Mouse (Mus musculus): ENCODE measurements at regions not wholly inside any gene's neighbourhood (a gene's known extent, or its start where the extent isn't known, plus 50 kb on each side); places are given as distances from the start of the nearest gene placed in this dataset.
A peak's percentile ranks its signal among the peaks of the same experiment; 100 is the strongest.

- Histone ChIP-seq H3K9me3 (ENCODE audit: low read length) (no peaks in the 10 kb centered on the region), H3K4me1 (ENCODE audit: insufficient read depth) (no peaks in the 10 kb centered on the region), H3K36me3 (replicated peaks; ENCODE audit: insufficient read depth, low read length) (no peaks in the 10 kb centered on the region), H3K4me3 (ENCODE audit: low read depth, low read length) (no peak overlapping the region), H3K27me3 (ENCODE audit: insufficient read depth, low read length) (no peaks in the 10 kb centered on the region), H3K4me2 (ENCODE audit: low read depth, low read length) (no peak overlapping the region), H3K27ac (ENCODE audit: low read depth) (no peak overlapping the region), H3K9ac (replicated peaks) (no peak overlapping the region)
- TF ChIP-seq EP300 (IDR thresholded peaks at IDR 0.05; ENCODE audit: low read depth) (no peak), CTCF (IDR thresholded peaks at IDR 0.05; ENCODE audit: low read depth) (no peak)
- 55% methylated on average over 5 of the region's 5 CpGs for WGBS (ENCODE audit: insufficient replicate concordance)
- DNase-seq (no peak), ATAC-seq (no peak)
Observed at GRCm38 (mm10) chr10:19104671-19105203, 89.3 kb upstream of the Tnfaip3 start.

- Histone ChIP-seq H3K4me3 (ENCODE audit: low read depth, low read length) (no peak overlapping the region), H3K36me3 (replicated peaks; ENCODE audit: insufficient read depth, low read length) (no peaks in the 10 kb centered on the region), H3K9me3 (ENCODE audit: low read length) (no peaks in the 10 kb centered on the region), H3K27ac (ENCODE audit: low read depth) (no peak overlapping the region), H3K4me2 (ENCODE audit: low read depth, low read length) (no peak overlapping the region), H3K27me3 (ENCODE audit: insufficient read depth, low read length) (no peaks in the 10 kb centered on the region), H3K9ac (replicated peaks) (no peak overlapping the region), H3K4me1 (ENCODE audit: insufficient read depth) (no peaks in the 10 kb centered on the region)
- 53% methylated on average over 10 of the region's 10 CpGs for WGBS (ENCODE audit: insufficient replicate concordance)
- DNase-seq (no peak), ATAC-seq (no peak)
- TF ChIP-seq EP300 (IDR thresholded peaks at IDR 0.05; ENCODE audit: low read depth) = no peak
- TF ChIP-seq CTCF (IDR thresholded peaks at IDR 0.05; ENCODE audit: low read depth) = no peak
Observed at GRCm38 (mm10) chr10:19099369-19100285, 84.2 kb upstream of the Tnfaip3 start.

DNA sequence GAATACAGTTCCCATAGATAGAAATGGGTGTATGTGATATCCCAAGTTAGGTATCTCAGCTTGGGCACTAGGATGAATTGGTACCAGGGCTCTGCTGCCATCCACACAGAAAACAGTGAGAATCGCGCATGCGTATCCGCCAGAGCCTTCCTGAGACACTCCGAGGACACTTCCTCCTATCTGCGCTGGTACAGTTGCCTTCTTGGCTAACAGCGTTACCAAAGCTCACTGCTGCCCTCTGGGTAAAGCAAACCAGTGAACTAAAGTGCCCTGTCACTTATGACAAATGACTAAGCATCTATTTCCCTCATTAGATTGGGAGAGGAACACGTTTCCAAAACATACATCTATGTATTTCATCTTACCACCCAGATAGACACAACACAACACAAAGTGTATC, 78.8 kb upstream of the Tnfaip3 start:
- Histone ChIP-seq H3K36me3 (replicated peaks; ENCODE audit: insufficient read depth, low read length) (no peaks in the 10 kb centered on the region), H3K27ac (ENCODE audit: low read depth) (no peak overlapping the region), H3K27me3 (ENCODE audit: insufficient read depth, low read length) (no peaks in the 10 kb centered on the region), H3K4me3 (ENCODE audit: low read depth, low read length) (no peak overlapping the region), H3K4me2 (ENCODE audit: low read depth, low read length) (no peak overlapping the region), H3K9me3 (ENCODE audit: low read length) (no peaks in the 10 kb centered on the region), H3K9ac (replicated peaks) (no peak overlapping the region), H3K4me1 (ENCODE audit: insufficient read depth) (peaks cover 7% of the 10 kb centered on the region; the same call in 1 of the 2 replicates)
- TF ChIP-seq EP300 (IDR thresholded peaks at IDR 0.05; ENCODE audit: low read depth) = 0 out of 2 replicates have a peak, but pooled peaks have one; percentile 14
- TF ChIP-seq CTCF (IDR thresholded peaks at IDR 0.05; ENCODE audit: low read depth) = peak; percentile 81
- peak; percentile 71 for DNase-seq
- ATAC-seq = peak; percentile 78
- 13% methylated on average over 8 of the region's 8 CpGs for whole genome bisulfite sequencing (ENCODE audit: insufficient replicate concordance)

DNA sequence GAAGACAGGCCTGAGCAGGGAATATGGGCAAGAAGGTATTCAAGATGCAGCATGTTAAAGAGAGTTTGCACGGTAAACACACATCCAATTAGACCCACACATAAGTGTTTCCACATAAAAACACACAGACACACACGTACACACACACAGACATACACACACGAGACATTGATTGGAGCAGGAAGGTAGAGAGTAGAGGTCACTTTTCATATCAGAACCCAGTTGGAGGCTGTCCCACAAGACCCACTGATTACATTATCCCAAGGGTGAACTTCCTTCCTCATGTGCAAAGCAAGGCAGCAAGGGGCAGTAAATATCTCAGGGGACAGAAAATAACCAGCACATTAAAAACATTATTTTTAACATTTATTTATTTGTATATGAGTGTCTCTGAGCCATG, 78.2 kb upstream of the Tnfaip3 start:
- WGBS (ENCODE audit: insufficient replicate concordance) = 62% methylated on average over 3 of the region's 3 CpGs
- peaks cover 7% of the 10 kb centered on the region; the same call in 1 of the 2 replicates for H3K4me1 ChIP-seq (ENCODE audit: insufficient read depth)
- H3K4me3 ChIP-seq (ENCODE audit: low read depth, low read length) = no peak overlapping the region
- DNase-seq (no peak), ATAC-seq (no peak)
- H3K27ac ChIP-seq (ENCODE audit: low read depth) = no peak overlapping the region
- no peaks in the 10 kb centered on the region for H3K9me3 ChIP-seq (ENCODE audit: low read length)
- no peaks in the 10 kb centered on the region for H3K36me3 ChIP-seq (replicated peaks; ENCODE audit: insufficient read depth, low read length)
- TF ChIP-seq EP300 (IDR thresholded peaks at IDR 0.05; ENCODE audit: low read depth) = no peak
- no peak for TF ChIP-seq CTCF (IDR thresholded peaks at IDR 0.05; ENCODE audit: low read depth)
- no peaks in the 10 kb centered on the region for H3K27me3 ChIP-seq (ENCODE audit: insufficient read depth, low read length)
- H3K9ac ChIP-seq (replicated peaks) = no peak overlapping the region
- H3K4me2 ChIP-seq (ENCODE audit: low read depth, low read length) = no peak overlapping the region

GRCm38 (mm10) chr10:19091949-19092348, 76.5 kb upstream of the Tnfaip3 start:
- H3K9ac ChIP-seq (replicated peaks) = no peak overlapping the region

DNA sequence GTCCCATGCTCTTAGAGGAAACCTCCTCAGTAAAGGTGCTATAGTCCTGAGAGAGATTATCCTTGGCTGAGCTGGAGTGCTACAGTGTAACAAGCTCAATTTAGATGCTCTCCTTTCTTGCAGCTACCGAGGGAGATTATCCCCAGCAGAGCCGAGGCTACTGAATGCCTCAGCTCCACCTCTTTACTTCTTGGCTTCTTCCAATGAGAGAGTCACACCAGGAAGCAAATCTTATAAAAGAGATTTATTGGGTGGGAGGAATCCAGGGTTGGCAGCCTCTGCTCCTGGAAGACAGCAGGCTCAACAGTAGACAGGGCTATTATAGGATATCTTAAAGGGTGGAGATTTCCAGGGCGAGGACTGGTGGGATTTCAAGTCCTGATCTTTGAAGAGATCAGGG, 75.7 kb upstream of the Tnfaip3 start:
- no peak overlapping the region for H3K9ac ChIP-seq (replicated peaks)
- ATAC-seq (no peak), DNase-seq (no peak)
- H3K4me3 ChIP-seq (ENCODE audit: low read depth, low read length) = no peak overlapping the region
- no peaks in the 10 kb centered on the region for H3K27me3 ChIP-seq (ENCODE audit: insufficient read depth, low read length)
- no peaks in the 10 kb centered on the region for H3K36me3 ChIP-seq (replicated peaks; ENCODE audit: insufficient read depth, low read length)
- no peak overlapping the region for H3K4me2 ChIP-seq (ENCODE audit: low read depth, low read length)
- no peak for TF ChIP-seq EP300 (IDR thresholded peaks at IDR 0.05; ENCODE audit: low read depth)
- TF ChIP-seq CTCF (IDR thresholded peaks at IDR 0.05; ENCODE audit: low read depth) = no peak
- H3K4me1 ChIP-seq (ENCODE audit: insufficient read depth) = peaks cover 7% of the 10 kb centered on the region; the same call in 1 of the 2 replicates
- H3K27ac ChIP-seq (ENCODE audit: low read depth) = no peak overlapping the region
- 79% methylated on average over 3 of the region's 3 CpGs for WGBS (ENCODE audit: insufficient replicate concordance)
- H3K9me3 ChIP-seq (ENCODE audit: low read length) = no peaks in the 10 kb centered on the region

More at GRCm38 (mm10) chr10:19091949-19092348, 76.5 kb upstream of the Tnfaip3 start:
- Histone ChIP-seq H3K9me3 (ENCODE audit: low read length) (no peaks in the 10 kb centered on the region), H3K36me3 (replicated peaks; ENCODE audit: insufficient read depth, low read length) (no peaks in the 10 kb centered on the region), H3K27ac (ENCODE audit: low read depth) (no peak overlapping the region), H3K27me3 (ENCODE audit: insufficient read depth, low read length) (no peaks in the 10 kb centered on the region), H3K4me2 (ENCODE audit: low read depth, low read length) (no peak overlapping the region), H3K4me1 (ENCODE audit: insufficient read depth) (peaks cover 7% of the 10 kb centered on the region; the same call in 1 of the 2 replicates), H3K4me3 (ENCODE audit: low read depth, low read length) (no peak overlapping the region)
- no peak for ATAC-seq
- 69% methylated on average over 3 of the region's 3 CpGs for WGBS (ENCODE audit: insufficient replicate concordance)
- TF ChIP-seq CTCF (IDR thresholded peaks at IDR 0.05; ENCODE audit: low read depth) (no peak), EP300 (IDR thresholded peaks at IDR 0.05; ENCODE audit: low read depth) (no peak)
- DNase-seq = no peak

All from liver, postnatal 0 days (tissue).